In the genomic region with DNA sequence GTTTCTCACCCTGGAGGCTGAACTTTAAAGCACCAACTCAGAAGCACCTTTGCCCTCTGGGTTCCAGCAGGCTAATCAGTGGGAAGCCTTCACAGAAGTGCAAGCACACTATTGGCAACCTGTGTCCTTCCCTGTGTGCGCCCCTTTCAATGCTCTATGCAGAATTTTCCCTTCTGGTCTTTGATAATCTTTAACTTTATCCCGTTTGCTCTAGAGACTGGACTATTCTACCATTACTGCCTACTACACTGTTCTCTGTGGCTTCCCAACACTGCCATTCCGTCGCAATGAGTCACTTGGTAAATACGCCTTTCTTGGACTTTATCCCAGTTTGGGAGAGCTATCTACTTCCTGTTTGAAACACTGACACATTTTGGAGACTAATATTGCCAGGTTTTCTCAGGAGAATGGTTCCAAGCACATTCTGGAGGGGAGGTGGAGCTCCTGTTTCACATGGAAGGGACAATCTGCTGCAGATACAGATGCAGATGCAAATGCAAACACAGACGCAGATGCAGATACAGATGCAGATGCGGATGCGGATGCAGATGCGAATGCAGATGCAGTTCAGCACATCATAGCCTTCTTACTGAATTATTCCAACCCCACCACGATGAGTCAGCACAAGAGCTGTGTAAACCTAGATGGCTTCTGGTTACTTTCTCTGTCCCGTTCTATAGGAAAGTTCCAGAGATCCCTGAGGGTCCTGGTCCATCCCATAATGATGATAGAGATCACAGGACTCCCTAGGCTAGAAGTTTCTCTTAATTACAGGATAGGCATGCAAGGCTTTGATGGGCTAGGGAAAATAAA, we compare ENCODE assay signal across 9 mouse cellular contexts. TPM values are rescaled to one million over a fixed set of nuclear protein-coding genes. Genes with fewer than 3 reads are reported as not detected.
A peak's percentile ranks its signal among the peaks of the same experiment; 100 is the strongest.
DNase-seq lines count a peak whose midpoint lies in the region; ATAC-seq lines count a peak whose summit lies in the region.
"Had no signal": no experiment of that assay in that cellular context is flagged by ENCODE, and none has a peak within 500 bp of the region (broad histone marks: within the 10 kb centered on the region; RNA-seq: fewer than 3 reads in every experiment).

No protein-coding gene starts in this region.

- no peaks in the 10 kb centered on the region for H3K27me3 ChIP-seq in kidney, embryonic 16.5 days (ENCODE audit: insufficient read depth, low read length)
- H3K27me3 ChIP-seq in liver, embryonic 16.5 days (ENCODE audit: control insufficient read depth, insufficient read depth, low read depth, low read length), result no peaks in the 10 kb centered on the region
- H3K27me3 ChIP-seq in midbrain, embryonic 15.5 days (replicated peaks), result no peaks in the 10 kb centered on the region

- no peak overlapping the region for H3K4me2 ChIP-seq in kidney, embryonic 16.5 days (replicated peaks; ENCODE audit: low read depth, low read length)
- H3K4me2 ChIP-seq in liver, embryonic 16.5 days (ENCODE audit: low read depth, low read length), result no peak overlapping the region
- H3K4me2 ChIP-seq in midbrain, embryonic 15.5 days, result no peak overlapping the region

- no peak overlapping the region for H3K4me3 ChIP-seq in kidney, embryonic 16.5 days (ENCODE audit: low read length)
- no peak overlapping the region for H3K4me3 ChIP-seq in liver, embryonic 16.5 days (ENCODE audit: low read depth, low read length)
- no peak overlapping the region for H3K4me3 ChIP-seq in midbrain, embryonic 15.5 days

- no peak overlapping the region for H3K9ac ChIP-seq in kidney, embryonic 16.5 days (replicated peaks; ENCODE audit: low read length)
- no peak overlapping the region for H3K9ac ChIP-seq in liver, embryonic 16.5 days (ENCODE audit: low read depth, low read length)
- H3K9ac ChIP-seq in midbrain, embryonic 15.5 days, result no peak overlapping the region

- peak; percentile 87 for ATAC-seq in kidney, embryonic 16.5 days (ENCODE audit: low FRiP score, low TSS enrichment)
- peak; percentile 80 for ATAC-seq in liver, embryonic 16.5 days (ENCODE audit: low read depth)
- no peak for ATAC-seq in midbrain, embryonic 15.5 days (replicated peaks)

- no peaks in the 10 kb centered on the region for H3K36me3 ChIP-seq in kidney, embryonic 16.5 days (ENCODE audit: insufficient read depth, low read length)
- H3K36me3 ChIP-seq in liver, embryonic 16.5 days (ENCODE audit: control insufficient read depth, insufficient read depth), result no peaks in the 10 kb centered on the region
- no peaks in the 10 kb centered on the region for H3K36me3 ChIP-seq in midbrain, embryonic 15.5 days (replicated peaks)

- peak overlapping the region; percentile 67 for H3K27ac ChIP-seq in kidney, embryonic 16.5 days (ENCODE audit: low read length)
- peak overlapping the region; percentile 66 for H3K27ac ChIP-seq in liver, embryonic 16.5 days (ENCODE audit: low read length)
- no peak overlapping the region for H3K27ac ChIP-seq in midbrain, embryonic 15.5 days
- H3K27ac ChIP-seq: macrophage had no signal

- peak; percentile 13 to 66 for DNase-seq in urinary bladder, adult 18-20 months (ENCODE audit: low spot score in 2 of 2)
- DNase-seq in urinary bladder, adult 2 months (ENCODE audit: low spot score), result no peak
- peak; percentile 90 to 92 for DNase-seq in heart, adult 18-20 months
- peak; percentile 30 to 56 for DNase-seq in urinary bladder, postnatal 4 days (ENCODE audit: low spot score in 2 of 2)
- DNase-seq in c-Kit-positive CD71-positive TER-119-positive erythroid progenitor cells, embryonic 14.5 days (ENCODE audit: low spot score), result no peak

- H3K9me3 ChIP-seq in kidney, embryonic 16.5 days (ENCODE audit: low read length), result no peaks in the 10 kb centered on the region
- H3K9me3 ChIP-seq in liver, embryonic 16.5 days (replicated peaks; ENCODE audit: control insufficient read depth, low read length), result no peaks in the 10 kb centered on the region
- no peaks in the 10 kb centered on the region for H3K9me3 ChIP-seq in midbrain, embryonic 15.5 days

- 56% methylated on average over 11 of the region's 11 CpGs for WGBS in kidney, embryonic 16.5 days
- 50% methylated on average over 11 of the region's 11 CpGs for WGBS in liver, embryonic 16.5 days (ENCODE audit: insufficient replicate concordance)
- 85% methylated on average over 11 of the region's 11 CpGs for WGBS in midbrain, embryonic 15.5 days

- H3K4me1 ChIP-seq in kidney, embryonic 16.5 days (ENCODE audit: insufficient read depth, low read length), result peaks cover 21% of the 10 kb centered on the region
- no peaks in the 10 kb centered on the region for H3K4me1 ChIP-seq in liver, embryonic 16.5 days (ENCODE audit: control insufficient read depth, low read depth, low read length)
- H3K4me1 ChIP-seq in midbrain, embryonic 15.5 days, result no peaks in the 10 kb centered on the region

RNA-seq across cellular contexts. Expression of gene Dennd1b, which starts 34.4 kb away (rescaled TPM):
- 3.6 and 4.2 TPM in 2 replicates for polyA plus RNA-seq in urinary bladder, adult 2 months (2012; rRNA removed)
- total RNA-seq in heart, adult 18-20 months (2021), result 10 to 100 TPM; 20.6 to 21.9 TPM
- 7.6 and 8.6 TPM in 2 replicates for polyA plus RNA-seq in kidney, embryonic 16.5 days (2015; fragmentation: Nextera tagmentation; extraction: Ambion mirVana)
- polyA plus RNA-seq in liver, embryonic 16.5 days (2015; fragmentation: Nextera tagmentation; extraction: Ambion mirVana), result 1.8 and 3.1 TPM in 2 replicates
- 11.9 and 12.7 TPM in 2 replicates for polyA plus RNA-seq in midbrain, embryonic 15.5 days (2015; fragmentation: Nextera tagmentation; extraction: Ambion mirVana)

Comparison
In these comparisons a context has a peak if more than half of its experiments do, and no peak if none do; other contexts are left out.
1. DNase-seq: peak in urinary bladder, adult 18-20 months (2 of 2), heart, adult 18-20 months (2 of 2) and urinary bladder, postnatal 4 days (2 of 2); none in urinary bladder, adult 2 months (single experiment) and c-Kit-positive CD71-positive TER-119-positive erythroid progenitor cells, embryonic 14.5 days (single experiment).